Mouse (Mus musculus) cerebellum, adult (tissue): ENCODE measurements around the gene Enpp6.

Source experiments
- ATAC-seq: cut with Nextera tagmentation; 2 replicates; pipeline ENCODE4 v1.9.2; 2017; ENCODE audit warnings: mild to moderate bottlenecking, moderate library complexity, mixed read lengths; ENCODE audit not compliant: insufficient number of reproducible peaks, low FRiP score, low TSS enrichment

The Enpp6 gene

DNA sequence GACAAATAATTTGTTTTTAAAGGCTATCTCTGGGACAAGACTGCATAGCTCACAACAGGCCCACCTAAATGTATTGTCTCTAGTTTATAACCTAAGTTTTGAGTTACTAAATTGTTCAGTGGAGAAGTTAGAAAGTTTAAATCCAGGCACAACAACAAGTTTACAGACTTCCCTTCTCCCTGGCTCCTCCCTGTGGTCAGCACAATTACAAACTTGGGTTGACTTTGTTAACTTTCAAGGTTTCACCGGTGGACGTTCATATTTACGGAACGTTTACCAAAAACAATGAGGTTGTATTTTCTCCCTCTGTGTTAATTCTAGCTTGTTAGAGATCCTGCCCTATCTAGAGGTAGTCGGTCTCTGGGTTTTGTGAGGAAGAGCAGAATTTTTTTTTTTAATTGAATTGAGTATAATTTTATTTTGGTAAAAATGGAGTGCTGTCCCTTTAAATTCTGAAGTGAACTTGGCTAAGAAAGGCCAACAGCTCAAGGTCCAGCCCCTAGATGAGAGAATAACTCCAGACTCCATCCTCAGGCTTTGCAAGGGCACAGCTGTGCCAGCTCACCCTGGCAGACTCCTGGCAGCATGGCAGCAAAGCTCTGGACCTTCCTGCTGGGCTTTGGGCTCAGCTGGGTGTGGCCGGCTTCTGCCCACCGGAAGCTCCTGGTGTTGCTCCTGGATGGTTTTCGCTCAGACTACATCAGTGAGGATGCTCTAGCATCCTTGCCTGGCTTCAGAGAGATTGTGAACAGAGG lies at the start of gene Enpp6:
Gene Enpp6, plus strand, starts transcription at position 502 of the 755 bp plus-strand sequence.
- ATAC-seq = no peak

- ATAC-seq = no peak
Measured at GRCm38 (mm10) chr8:46938218-46938617, 48.5 kb upstream of the Enpp6 start.

GRCm38 (mm10) chr8:46941295-46941694 lies 45.4 kb upstream of the Enpp6 start:
- ATAC-seq = no peak

GRCm38 (mm10) chr8:46941731-46942650 lies 44.7 kb upstream of the Enpp6 start:
- no peak for ATAC-seq

DNA sequence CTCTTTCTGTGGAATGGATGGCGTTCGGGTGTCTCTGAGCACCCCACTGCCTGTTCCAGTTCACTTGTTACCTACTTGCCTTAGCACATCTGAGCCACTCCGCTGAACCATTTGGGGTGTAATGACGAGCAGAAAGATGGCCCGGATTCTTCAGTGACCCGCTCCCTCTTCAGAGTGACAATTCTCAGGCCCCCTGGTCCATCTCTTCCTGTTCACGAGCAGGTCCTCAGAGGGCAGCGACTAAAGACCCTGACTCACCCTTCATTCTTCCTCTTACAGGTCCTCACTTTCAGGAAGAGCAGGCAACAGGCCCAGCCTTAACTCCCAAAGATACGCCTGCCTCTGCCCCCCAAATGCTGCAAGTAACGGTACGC lies 44.0 kb upstream of the Enpp6 start:
- no peak for ATAC-seq

- ATAC-seq = no peak
Measured at GRCm38 (mm10) chr8:46943337-46943736, 43.4 kb upstream of the Enpp6 start.

DNA sequence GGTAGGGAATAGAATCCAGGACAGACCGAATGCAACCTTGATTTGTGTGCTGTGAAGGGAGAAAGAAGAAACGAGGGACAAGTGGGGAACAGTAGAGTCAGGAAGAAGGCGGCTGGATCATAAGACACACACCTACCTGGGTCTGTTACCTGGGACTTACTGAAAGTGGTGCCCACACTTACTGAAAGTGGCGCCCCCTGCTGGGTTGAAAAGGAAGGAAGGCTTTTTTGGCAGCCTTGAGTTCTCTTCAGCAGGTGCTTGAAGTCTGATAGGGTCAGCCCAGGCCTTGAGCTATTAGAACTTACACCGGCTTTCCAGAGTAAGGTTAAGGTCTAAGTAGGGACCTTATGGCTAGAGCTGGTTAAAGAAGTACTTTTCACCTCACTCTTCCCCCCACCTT lies 40.5 kb upstream of the Enpp6 start:
- ATAC-seq = no peak

GRCm38 (mm10) chr8:46948091-46948757 lies 38.5 kb upstream of the Enpp6 start:
- ATAC-seq = no peak

- peak; percentile 45 for ATAC-seq
Measured at GRCm38 (mm10) chr8:46953472-46953871, 33.2 kb upstream of the Enpp6 start.

GRCm38 (mm10) chr8:46962630-46963427 lies 23.9 kb upstream of the Enpp6 start:
- no peak for ATAC-seq

- no peak for ATAC-seq
Measured at GRCm38 (mm10) chr8:46963619-46964145, 23.0 kb upstream of the Enpp6 start.

DNA sequence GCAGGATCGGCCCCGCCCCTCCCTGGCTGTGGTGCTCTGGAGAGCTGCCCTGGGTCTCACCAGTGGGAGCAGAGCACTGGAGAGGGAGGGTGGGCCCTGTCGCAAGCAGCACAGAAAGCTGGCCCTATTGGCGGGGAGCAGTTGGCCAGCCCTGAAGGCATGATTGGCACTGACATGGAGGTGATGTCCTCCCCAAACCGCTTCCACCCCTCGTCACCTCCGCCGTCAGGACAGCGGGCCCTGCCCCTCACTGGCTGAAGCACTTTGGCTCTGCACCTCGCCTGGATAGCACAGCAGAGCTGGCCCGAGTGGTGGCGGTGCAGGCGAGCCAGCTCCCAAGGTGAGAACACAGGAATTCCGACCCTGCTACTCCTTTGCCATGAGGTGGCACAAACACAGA lies 20.9 kb upstream of the Enpp6 start:
- no peak for ATAC-seq

DNA sequence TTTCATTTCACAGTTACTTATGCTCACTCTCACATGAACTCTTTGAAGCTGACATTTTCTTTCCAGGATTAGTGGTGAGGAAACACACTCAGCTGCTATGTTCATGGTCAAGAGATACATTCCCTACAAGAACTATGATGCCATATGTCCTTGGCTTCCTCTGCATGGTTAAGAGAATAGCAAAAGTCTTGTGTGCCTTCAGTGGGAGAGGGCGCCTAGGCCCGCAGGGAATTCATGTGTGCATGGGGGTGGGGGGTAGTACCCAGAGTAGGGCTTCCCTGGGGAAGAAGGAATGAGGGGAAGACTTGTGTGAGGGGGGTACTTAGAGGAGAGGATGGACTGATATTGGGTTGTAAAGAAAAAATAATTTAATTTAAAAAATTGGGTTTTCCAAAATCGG lies 18.0 kb upstream of the Enpp6 start:
- no peak for ATAC-seq

GRCm38 (mm10) chr8:46969386-46969785 lies 17.3 kb upstream of the Enpp6 start:
- ATAC-seq = no peak

- ATAC-seq = no peak
Measured at GRCm38 (mm10) chr8:46977376-46977775, 9.3 kb upstream of the Enpp6 start.

- no peak for ATAC-seq
Measured at GRCm38 (mm10) chr8:46982166-46982565, 4.5 kb upstream of the Enpp6 start.

DNA sequence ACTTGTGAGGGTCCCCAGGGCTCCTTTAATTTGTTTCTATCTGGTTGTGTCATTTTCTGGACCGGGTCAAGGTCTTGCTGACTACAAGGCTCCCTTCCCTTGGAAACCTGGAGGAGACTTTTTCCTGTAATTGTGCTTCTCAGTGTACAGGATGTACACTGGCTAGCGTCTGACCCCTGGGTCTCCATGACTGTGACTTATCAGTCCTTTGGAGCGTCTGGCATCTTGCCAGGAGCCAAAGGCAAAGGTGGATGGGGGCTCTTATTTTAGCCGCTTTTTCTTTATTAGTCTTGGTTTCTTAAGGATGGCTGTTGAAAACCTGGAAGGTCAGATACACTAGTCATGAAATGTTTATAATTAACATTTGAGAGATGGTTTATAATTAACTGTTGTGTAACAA lies 3.9 kb upstream of the Enpp6 start:
- ATAC-seq = no peak

DNA sequence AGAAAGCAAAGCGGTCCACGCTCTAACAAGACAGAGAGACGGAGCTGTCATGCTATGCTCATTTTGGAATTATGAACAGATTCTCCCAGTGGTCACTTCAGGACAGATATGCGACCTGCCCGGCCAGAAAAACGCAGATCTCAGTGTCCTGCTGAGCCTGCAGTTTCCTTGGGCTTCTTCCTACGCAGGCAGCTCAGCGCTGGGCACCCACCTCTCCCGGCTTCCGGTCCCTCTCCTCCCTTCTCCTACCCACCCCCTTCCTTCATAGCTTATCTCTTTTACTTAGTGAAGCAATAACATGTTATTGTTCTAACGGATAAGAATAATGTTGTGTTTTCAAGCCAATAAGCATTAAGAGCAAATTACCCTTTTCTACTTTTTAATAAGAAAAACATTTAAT lies 2.0 kb upstream of the Enpp6 start:
- ATAC-seq = no peak

DNA sequence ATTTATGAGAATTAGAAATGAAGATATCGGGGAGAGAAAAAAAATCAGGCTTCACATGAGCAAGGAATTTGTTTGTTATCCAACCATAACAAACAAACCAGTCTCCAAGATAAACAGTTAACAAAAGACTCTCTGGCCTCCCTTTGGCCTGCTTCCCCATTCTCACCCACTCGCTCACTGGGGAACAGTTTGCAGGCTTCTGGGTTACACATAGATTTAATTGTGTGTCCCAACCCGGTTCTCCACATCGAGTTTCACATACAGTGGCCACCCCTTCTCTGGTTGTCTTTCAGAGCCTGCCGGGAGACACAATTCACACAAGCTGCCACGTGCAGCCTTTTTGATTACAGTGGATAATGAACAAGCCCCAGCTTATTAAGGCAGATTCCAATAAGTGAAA lies 1.7 kb downstream of the Enpp6 start:
- no peak for ATAC-seq

DNA sequence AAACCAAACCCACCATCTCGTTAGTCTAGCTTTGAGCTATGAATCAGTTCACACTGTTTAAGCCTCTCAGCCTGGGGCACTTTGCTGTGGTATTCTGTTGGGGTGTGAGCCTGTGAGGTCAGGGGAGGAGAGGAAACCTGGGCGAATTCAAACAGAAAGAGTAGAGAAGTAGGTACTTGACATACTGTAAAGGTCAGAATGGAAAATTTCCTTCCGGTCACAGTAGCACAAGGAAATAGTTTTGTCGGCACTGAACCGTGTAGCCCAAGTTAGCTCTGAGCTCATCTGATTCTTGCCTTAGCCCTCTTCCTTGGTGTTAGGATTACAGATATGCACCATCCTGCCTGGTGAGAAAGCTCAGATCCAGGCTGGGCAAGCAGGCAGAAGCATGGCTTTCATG lies 4.4 kb downstream of the Enpp6 start:
- ATAC-seq = no peak
